Mouse (Mus musculus) stomach, postnatal 0 days (tissue): ENCODE results near the gene Eed. TPM values are rescaled to one million over a fixed set of nuclear protein-coding genes. Genes with fewer than 3 reads are reported as not detected.

Experiments used
- ATAC-seq: fragments of 200-750 bp; cut with Nextera tagmentation; 2 replicates; pipeline ENCODE4 v1.8.0; 2017; ENCODE audit not compliant: low FRiP score, low TSS enrichment
- DNase-seq: peaks from one replicate; pipeline ENCODE4 v3.0.0-alpha.2; 2016; ENCODE audit warnings: low spot score
- H3K27ac ChIP-seq: fragments of 300-500 bp; sonication (generic); replicated peaks from 2 replicates; pipeline ENCODE4 v1.5.1; 2014; ENCODE audit warnings: mild to moderate bottlenecking, control low read depth
- H3K27me3 ChIP-seq: fragments of 300-500 bp; sonication (generic); 2 replicates; pipeline ENCODE4 v1.6.1; 2014; ENCODE audit warnings: low read length; ENCODE audit not compliant: control insufficient read depth, insufficient read depth
- H3K36me3 ChIP-seq: fragments of 300-500 bp; sonication (generic); 2 replicates; pipeline ENCODE4 v1.6.1; 2014; ENCODE audit warnings: low read length, mixed read lengths; ENCODE audit not compliant: control insufficient read depth, insufficient read depth
- H3K4me1 ChIP-seq: fragments of 300-500 bp; sonication (generic); replicated peaks from 2 replicates; pipeline ENCODE4 v1.6.1; 2014; ENCODE audit warnings: antibody characterized with exemption; ENCODE audit not compliant: control insufficient read depth, insufficient read depth
- H3K4me2 ChIP-seq: fragments of 300-500 bp; sonication (generic); replicated peaks from 2 replicates; pipeline ENCODE4 v1.6.1; 2014; ENCODE audit warnings: low read depth, mild to moderate bottlenecking, control low read depth, moderate library complexity
- H3K4me3 ChIP-seq: fragments of 300-500 bp; sonication (generic); 2 replicates; pipeline ENCODE4 v1.5.1; 2014; ENCODE audit warnings: low read depth, low read length, control low read depth
- H3K9ac ChIP-seq: fragments of 300-500 bp; sonication (generic); 2 replicates; pipeline ENCODE4 v1.6.1; 2014; ENCODE audit warnings: mild to moderate bottlenecking, low read length, control low read depth, mixed read lengths
- H3K9me3 ChIP-seq: fragments of 300-500 bp; sonication (generic); 2 replicates; pipeline ENCODE4 v1.6.1; 2016; ENCODE audit warnings: low read length; ENCODE audit not compliant: control insufficient read depth
- CTCF ChIP-seq: IDR thresholded peaks from 2 replicates; pipeline ENCODE4 v1.5.1; 2016; ENCODE audit warnings: antibody characterized with exemption, low read depth, mild to moderate bottlenecking, moderate library complexity
- EP300 ChIP-seq: optimal IDR thresholded peaks from 2 replicates; pipeline ENCODE3; 2016; ENCODE audit warnings: antibody characterized with exemption
- WGBS: fragments of 180-500 bp; shearing (Covaris S2); extraction: QIAGEN DNeasy Blood & Tissue Kit; methylation state at CpG from one replicate; pipeline ENCODE4 v1.1.7; 2014; 5-methylcytosine and 5-hydroxymethylcytosine counted together
- polyA plus RNA-seq: library from polyadenylated mRNA; unstranded; fragments of >200 nt; fragmentation: Nextera tagmentation; extraction: Ambion mirVana; gene quantifications from 2 replicates; pipeline ENCODE4 v1.2.1, GENCODE M21; 2015

Gene Eed
- polyA plus RNA-seq, 1 experiment from 2014 or later = 35.7 TPM

DNA sequence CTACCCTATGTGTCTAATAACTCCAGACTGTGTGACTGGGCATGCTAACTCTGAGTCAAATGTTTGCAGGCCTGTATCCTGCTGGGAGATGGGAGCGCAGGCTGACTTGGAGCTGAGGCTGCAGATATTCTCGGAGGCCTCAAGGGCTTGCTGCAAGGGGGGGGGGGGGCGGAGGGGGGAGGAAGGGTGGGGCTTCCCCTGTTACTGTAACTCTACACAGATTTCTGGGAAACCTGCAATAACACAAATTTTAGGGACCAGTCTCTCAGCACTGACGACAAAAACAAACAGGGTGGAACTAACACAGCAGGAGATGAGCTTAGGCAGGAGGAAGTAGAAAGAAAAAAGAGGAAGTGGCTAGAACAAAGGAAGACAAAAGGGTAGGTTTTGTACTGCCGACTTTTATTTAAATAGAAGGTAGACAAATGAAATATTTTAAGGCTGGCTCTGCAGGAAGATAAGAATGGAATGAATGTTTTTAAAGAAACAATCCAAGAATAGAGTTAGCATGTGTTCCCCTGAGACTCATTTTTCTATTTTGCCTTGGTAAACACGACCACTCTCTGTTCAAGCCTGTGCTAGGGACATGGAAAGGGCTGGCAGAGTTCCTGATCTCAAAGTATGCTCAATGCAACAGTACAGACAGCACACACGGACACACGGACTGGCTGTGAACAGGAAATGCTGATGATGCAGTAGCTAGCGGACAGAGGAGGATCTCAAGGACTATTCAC lies 42.4 kb upstream of the Eed start:
- no peak for TF ChIP-seq EP300
- TF ChIP-seq CTCF = no peak
- 13% methylated on average over 9 of the region's 9 CpGs for WGBS
- Histone ChIP-seq H3K9ac (no peak overlapping the region; the same call in 1 of the 2 replicates), H3K36me3 (no peaks in the 10 kb centered on the region), H3K27me3 (no peaks in the 10 kb centered on the region), H3K4me1 (no peaks in the 10 kb centered on the region), H3K4me3 (no peak overlapping the region), H3K4me2 (no peak overlapping the region), H3K9me3 (no peaks in the 10 kb centered on the region), H3K27ac (peak overlapping the region; percentile 80)
- peak; percentile 59; the same call in 1 of the 2 replicates for ATAC-seq
- DNase-seq = peak; percentile 39

DNA sequence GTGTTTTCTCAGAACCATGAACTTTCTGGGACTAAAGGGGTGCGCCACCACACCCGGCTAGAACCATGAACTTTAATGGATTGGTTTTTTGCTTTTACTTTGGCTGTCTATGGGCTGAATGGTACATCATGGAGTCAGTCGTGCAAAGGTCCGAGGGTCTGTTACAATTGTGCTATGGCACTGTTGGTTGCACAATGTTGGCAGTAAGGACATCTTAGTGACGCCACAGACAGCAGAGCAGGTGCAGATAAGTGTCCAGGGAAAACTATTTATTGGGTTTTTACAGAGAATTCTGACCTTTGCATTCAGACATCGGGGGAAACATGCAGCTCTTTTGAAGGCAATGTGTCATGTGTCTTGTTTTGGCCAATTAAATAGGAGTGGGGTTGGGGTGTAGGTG lies 39.5 kb upstream of the Eed start:
- Histone ChIP-seq H3K36me3 (no peaks in the 10 kb centered on the region), H3K9ac (no peak overlapping the region), H3K4me1 (no peaks in the 10 kb centered on the region), H3K4me2 (no peak overlapping the region), H3K27me3 (no peaks in the 10 kb centered on the region), H3K4me3 (no peak overlapping the region), H3K9me3 (no peaks in the 10 kb centered on the region), H3K27ac (peak overlapping the region; percentile 46; the same call in 1 of the 2 replicates)
- WGBS = 93% methylated on average over 6 of the region's 6 CpGs
- DNase-seq = no peak
- TF ChIP-seq EP300 (no peak), CTCF (no peak)
- ATAC-seq = no peak

DNA sequence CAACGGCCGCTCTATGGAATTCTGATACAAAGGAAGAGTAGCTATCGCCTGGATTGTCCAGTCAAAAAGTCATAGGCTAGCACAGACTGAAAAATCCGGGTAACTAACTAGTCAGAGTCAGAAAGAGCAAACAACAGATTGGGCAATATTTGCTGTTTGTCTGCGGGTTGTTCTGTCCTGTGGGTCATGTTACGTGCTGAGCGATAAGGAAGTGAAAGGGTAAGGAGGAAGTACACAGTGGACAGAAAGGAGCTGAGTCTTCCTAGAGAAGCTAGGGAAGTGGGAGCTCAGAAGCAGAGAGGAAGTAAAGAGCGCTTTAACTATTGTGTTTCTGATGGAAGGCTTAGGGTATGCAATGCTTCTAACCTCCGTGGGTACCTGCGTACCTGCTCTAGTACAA lies 38.8 kb upstream of the Eed start:
- WGBS = 53% methylated on average over 10 of the region's 10 CpGs
- Histone ChIP-seq H3K4me2 (no peak overlapping the region), H3K4me1 (no peaks in the 10 kb centered on the region), H3K36me3 (no peaks in the 10 kb centered on the region), H3K9ac (no peak overlapping the region), H3K27ac (no peak overlapping the region), H3K27me3 (no peaks in the 10 kb centered on the region), H3K4me3 (no peak overlapping the region), H3K9me3 (no peaks in the 10 kb centered on the region)
- ATAC-seq (peak; percentile 97), DNase-seq (peak; percentile 48)
- TF ChIP-seq EP300 (no peak), CTCF (no peak)

DNA sequence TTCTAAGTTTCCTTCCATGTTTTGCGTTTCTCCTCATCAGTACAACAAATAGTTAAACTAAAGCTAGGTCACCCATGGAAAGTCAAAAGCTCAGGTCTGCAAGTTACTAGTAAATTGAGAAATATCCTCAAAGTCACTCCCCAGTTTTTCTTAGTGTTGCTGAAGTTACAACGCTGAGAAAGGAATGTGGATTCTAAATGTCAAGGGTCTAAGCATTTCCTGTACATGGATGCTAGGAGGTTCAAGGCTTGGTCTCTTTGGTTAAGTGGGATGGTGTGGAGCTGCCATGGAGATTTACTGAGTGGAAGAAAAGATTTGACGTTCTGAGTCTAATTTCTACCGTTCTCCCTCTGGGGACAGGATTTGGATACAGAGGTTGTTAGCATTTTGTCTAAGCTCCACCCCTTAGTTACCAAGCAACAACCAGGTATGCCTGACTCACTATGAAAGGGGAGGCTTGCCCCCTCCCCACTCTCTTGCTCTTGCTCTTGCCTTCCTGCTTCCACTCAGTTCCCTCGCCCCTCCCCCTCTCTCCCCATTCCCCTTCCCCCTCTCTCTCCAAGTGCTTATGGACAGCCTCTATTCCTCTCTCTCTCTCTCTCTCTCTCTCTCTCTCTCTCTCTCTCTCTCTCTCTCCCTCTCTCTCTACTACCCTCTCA lies 36.3 kb upstream of the Eed start:
- Histone ChIP-seq H3K27me3 (no peaks in the 10 kb centered on the region), H3K9ac (no peak overlapping the region), H3K36me3 (no peaks in the 10 kb centered on the region), H3K9me3 (no peaks in the 10 kb centered on the region), H3K27ac (no peak overlapping the region), H3K4me3 (no peak overlapping the region), H3K4me2 (no peak overlapping the region), H3K4me1 (no peaks in the 10 kb centered on the region)
- WGBS = 20% methylated on average over 4 of the region's 5 CpGs
- no peak for DNase-seq
- TF ChIP-seq CTCF = no peak
- no peak for TF ChIP-seq EP300
- no peak for ATAC-seq

DNA sequence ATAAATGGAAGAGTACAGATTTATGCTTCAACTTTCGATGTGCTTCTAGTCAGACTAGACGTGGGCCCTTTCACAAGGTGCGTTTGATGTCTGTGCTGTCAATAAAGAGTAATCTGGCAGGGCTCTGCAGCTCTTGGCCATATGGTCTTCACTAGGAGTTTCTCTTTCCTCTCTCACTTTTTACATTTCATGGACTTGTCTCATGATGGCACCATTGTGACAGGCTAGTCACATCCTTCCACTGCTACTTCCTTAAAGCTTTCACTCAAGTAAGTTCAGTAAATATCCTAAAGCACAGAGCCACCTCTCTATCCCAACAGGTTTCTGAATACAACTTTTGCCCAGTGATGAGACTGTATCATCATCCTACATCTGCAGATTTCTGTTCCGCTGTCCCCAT lies 35.7 kb upstream of the Eed start:
- no peak overlapping the region for H3K9ac ChIP-seq
- DNase-seq (no peak), ATAC-seq (no peak)
- no peaks in the 10 kb centered on the region for H3K27me3 ChIP-seq
- no peak for TF ChIP-seq EP300
- TF ChIP-seq CTCF = peak; percentile 67
- no peaks in the 10 kb centered on the region for H3K36me3 ChIP-seq
- H3K4me2 ChIP-seq = no peak overlapping the region
- H3K27ac ChIP-seq = no peak overlapping the region
- H3K4me3 ChIP-seq = no peak overlapping the region
- no peaks in the 10 kb centered on the region for H3K9me3 ChIP-seq
- no peaks in the 10 kb centered on the region for H3K4me1 ChIP-seq
- WGBS = 67% methylated on average over 4 of the region's 4 CpGs
